Mouse (Mus musculus) CH12.LX (cell line): ENCODE data around the gene Pax6. TPM values are rescaled to one million over a fixed set of nuclear protein-coding genes. Genes with fewer than 3 reads are reported as not detected.

Experiments
- DNase-seq: peaks from one replicate; pipeline ENCODE4 v3.0.0-alpha.2; 2013; ENCODE audit errors: extremely low read depth
- H3K27ac ChIP-seq: 2 replicates; pipeline ENCODE4 v1.5.1; 2012; ENCODE audit warnings: low read depth, mild to moderate bottlenecking, control low read depth, moderate library complexity; ENCODE audit not compliant: insufficient read depth
- H3K27me3 ChIP-seq: replicated peaks from 2 replicates; pipeline ENCODE3; 2012; ENCODE audit warnings: inconsistent platforms
- H3K36me3 ChIP-seq, 2 experiments: replicated peaks in 1 of 2; 2 replicates each; pipeline versions ENCODE3 to v1.6.1; 2012; ENCODE audit warnings: inconsistent platforms in 1 of 2, low read length in 1 of 2, mild to moderate bottlenecking in 1 of 2, mixed read lengths in 1 of 2, moderate library complexity in 1 of 2; ENCODE audit not compliant: control insufficient read depth in 1 of 2, insufficient read depth in 1 of 2
- H3K4me1 ChIP-seq, 2 experiments: 2 replicates each; pipeline ENCODE4 v1.6.1; 2012; ENCODE audit warnings: inconsistent platforms in 1 of 2, moderate library complexity in 1 of 2; ENCODE audit not compliant: insufficient read depth in 2 of 2, control insufficient read depth in 1 of 2
- H3K4me2 ChIP-seq: 2 replicates; pipeline ENCODE4 v1.6.1; 2012; ENCODE audit warnings: low read depth, mild to moderate bottlenecking, control low read depth; ENCODE audit not compliant: poor library complexity, insufficient read depth, severe bottlenecking
- H3K4me3 ChIP-seq, 3 experiments: fragments of 150-350 bp in 1 of 3; sonication (generic) in 1 of 3; replicated peaks in 1 of 3; 2 replicates each; pipeline versions ENCODE3 to v1.5.1; 2011 to 2012; ENCODE audit warnings: low read depth in 2 of 3, low read length in 2 of 3, mild to moderate bottlenecking in 2 of 3, moderate library complexity in 2 of 3, control low read depth in 1 of 3, improper control_type of control experiment in 1 of 3, inconsistent platforms in 1 of 3, mixed read lengths in 1 of 3; ENCODE audit not compliant: poor library complexity in 1 of 3
- H3K79me2 ChIP-seq: replicated peaks from 2 replicates; pipeline ENCODE4 v1.6.1; 2012; ENCODE audit warnings: mild to moderate bottlenecking, moderate library complexity; ENCODE audit not compliant: control insufficient read depth, poor library complexity, insufficient read depth, severe bottlenecking; ENCODE audit errors: extremely low read depth
- H3K9ac ChIP-seq: 2 replicates; pipeline ENCODE4 v1.6.1; 2012; ENCODE audit warnings: low read depth, mild to moderate bottlenecking, control low read depth, moderate library complexity; ENCODE audit not compliant: insufficient read depth
- H3K9me3 ChIP-seq: replicated peaks from 2 replicates; pipeline ENCODE3; 2012; ENCODE audit warnings: low read length, inconsistent platforms, mixed read lengths
- CHD1 ChIP-seq: IDR thresholded peaks from 2 replicates; pipeline ENCODE4 v1.6.1; 2012; ENCODE audit warnings: low read depth, low read length, improper control_type of control experiment, inconsistent platforms
- CTCF ChIP-seq, 2 experiments: IDR thresholded peaks in 1 of 2; conservative IDR thresholded peaks in 1 of 2; 2 replicates each; pipeline ENCODE4 v1.5.1; 2011 to 2012; ENCODE audit warnings: low read depth in 2 of 2, low read length in 2 of 2, improper control_type of control experiment in 1 of 2, inconsistent platforms in 1 of 2, mild to moderate bottlenecking in 1 of 2, moderate library complexity in 1 of 2
- ELF1 ChIP-seq: IDR thresholded peaks from 2 replicates; pipeline ENCODE4 v1.6.1; 2014; ENCODE audit warnings: low read depth, mild to moderate bottlenecking, inconsistent platforms, low read length, improper control_type of control experiment
- EP300 ChIP-seq: IDR thresholded peaks from 2 replicates; pipeline ENCODE4 v1.6.1; 2011; ENCODE audit warnings: low read length, improper control_type of control experiment
- KAT2A ChIP-seq: IDR thresholded peaks from 2 replicates; pipeline ENCODE4 v1.6.1; 2012; ENCODE audit warnings: low read length, improper control_type of control experiment, inconsistent platforms; ENCODE audit not compliant: insufficient replicate concordance
- MAFK ChIP-seq: IDR thresholded peaks from 2 replicates; pipeline ENCODE4 v1.6.1; 2011; ENCODE audit warnings: low read length, improper control_type of control experiment; ENCODE audit not compliant: insufficient replicate concordance
- MAX ChIP-seq: IDR thresholded peaks from 2 replicates; pipeline ENCODE4 v1.6.1; 2011; ENCODE audit warnings: low read length, improper control_type of control experiment
- MAZ ChIP-seq: IDR thresholded peaks from 2 replicates; pipeline ENCODE4 v1.6.1; 2012; ENCODE audit warnings: low read depth, mild to moderate bottlenecking, inconsistent platforms, low read length, improper control_type of control experiment, moderate library complexity
- MEF2A ChIP-seq: IDR thresholded peaks from 2 replicates; pipeline ENCODE4 v1.6.1; 2014; ENCODE audit warnings: low read depth, mild to moderate bottlenecking, inconsistent platforms, low read length, improper control_type of control experiment, borderline replicate concordance
- POLR2AphosphoS2 ChIP-seq: IDR thresholded peaks from 2 replicates; pipeline ENCODE4 v1.6.1; 2011; ENCODE audit warnings: low read depth, low read length, improper control_type of control experiment
- SMC3 ChIP-seq: IDR thresholded peaks from 2 replicates; pipeline ENCODE4 v1.6.1; 2011; ENCODE audit warnings: low read depth, low read length, improper control_type of control experiment
- UBTF ChIP-seq: IDR thresholded peaks from 2 replicates; pipeline ENCODE4 v1.6.1; 2012; ENCODE audit warnings: low read depth, mild to moderate bottlenecking, inconsistent platforms, low read length, improper control_type of control experiment, moderate library complexity
- USF2 ChIP-seq: conservative IDR thresholded peaks from 2 replicates; pipeline ENCODE4 v1.6.1; 2011; ENCODE audit warnings: low read depth, low read length, improper control_type of control experiment
- ZC3H11A ChIP-seq: IDR thresholded peaks from 2 replicates; pipeline ENCODE4 v1.6.1; 2012; ENCODE audit warnings: low read depth, mild to moderate bottlenecking, inconsistent platforms, low read length, improper control_type of control experiment
- ZMIZ1 ChIP-seq: IDR thresholded peaks from 2 replicates; pipeline ENCODE4 v1.6.1; 2012; ENCODE audit warnings: low read depth, mild to moderate bottlenecking, inconsistent platforms, low read length, improper control_type of control experiment
- dilution Hi-C: fragments of 300-500 bp; cut with MboI; formaldehyde crosslinking; loops from 2 replicates; pipeline ENCODE4 v1.14.3; 2020; ENCODE audit warnings: low sequenced_read_pairs; ENCODE audit not compliant: extremely low pct_unique_long_range_greater_than_20kb, extremely low pct_ligation_motif_present
- in situ Hi-C: fragments of 300-500 bp; cut with MboI; formaldehyde crosslinking; loops from 3 replicates; pipeline ENCODE4 v1.14.3; 2019; ENCODE audit warnings: low sequenced_read_pairs, low pct_ligation_motif_present, low pct_unique_long_range_greater_than_20kb, mixed read lengths
- polyA plus RNA-seq: library from polyadenylated mRNA; unstranded; fragments of >175 nt; gene quantifications from 2 replicates; pipeline ENCODE4 v1.2.1, GENCODE M21; 2012; ENCODE audit warnings: low read depth; ENCODE audit not compliant: insufficient read length
- total RNA-seq, 2 experiments: library from RNA; depleted of rRNA; stranded (reverse); fragments of 300-350 nt in 1 of 2; fragments of >200 nt in 1 of 2; gene quantifications; 2 replicates each; pipeline ENCODE4 v1.2.3; 2012 to 2014

The Pax6 gene
- total and polyA plus RNA-seq, 3 experiments: 0.17 to 0.30 TPM; not detected in 1

GRCm38 (mm10) chr2:105659926-105660873, 8.5 kb upstream of the Pax6 start:
- Histone ChIP-seq H3K9me3 (no peaks in the 10 kb centered on the region), H3K4me1 (0 out of 4 replicates have a peak, but pooled peaks cover 0 to 5% of the 10 kb centered on the region in 2 experiments), H3K9ac (no peak overlapping the region), H3K36me3 (no peaks in the 10 kb centered on the region), H3K4me3 (no peak overlapping the region), H3K27me3 (peaks cover 6% of the 10 kb centered on the region), H3K27ac (no peak overlapping the region), H3K79me2 (no peaks in the 10 kb centered on the region), H3K4me2 (no peak overlapping the region)
- no peak for DNase-seq
- no peak for TF ChIP-seq KAT2A
- no peak for TF ChIP-seq CTCF (conservative IDR thresholded peaks at IDR 0.05 in 1 of 2, IDR thresholded peaks at IDR 0.05 in 1 of 2; ENCODE audit: low read depth in 2 of 2, low read length in 2 of 2)
- TF ChIP-seq SMC3: no peak
- no peak for TF ChIP-seq MAFK
- no peak for TF ChIP-seq ELF1
- no peak for TF ChIP-seq CHD1
- no peak for TF ChIP-seq POLR2AphosphoS2
- TF ChIP-seq EP300: no peak
- no peak for TF ChIP-seq UBTF
- TF ChIP-seq ZMIZ1: no peak
- in situ Hi-C loops (no loop called here), dilution Hi-C loops (no loop called here)

GRCm38 (mm10) chr2:105660874-105661622, 7.7 kb upstream of the Pax6 start:
- TF ChIP-seq USF2 (no peak), MAZ (no peak), MAX (no peak), ZC3H11A (no peak), ZMIZ1 (no peak), MEF2A (no peak)
- TF ChIP-seq, all 38 proteins: peak for 0
- H3K4me1 ChIP-seq: 0 out of 4 replicates have a peak, but pooled peaks cover 0 to 5% of the 10 kb centered on the region in 2 experiments
- no peaks in the 10 kb centered on the region for H3K79me2 ChIP-seq
- H3K9ac ChIP-seq: no peak overlapping the region
- DNase-seq: no peak
- no peaks in the 10 kb centered on the region for H3K36me3 ChIP-seq
- H3K4me2 ChIP-seq: no peak overlapping the region
- H3K9me3 ChIP-seq: no peaks in the 10 kb centered on the region
- no peak overlapping the region for H3K27ac ChIP-seq
- dilution Hi-C loops (no loop called here), in situ Hi-C loops (no loop called here)
- H3K27me3 ChIP-seq: peaks cover 6% of the 10 kb centered on the region
- H3K4me3 ChIP-seq: no peak overlapping the region
